Mouse (Mus musculus) intestine, embryonic 14.5 days (tissue): ENCODE measurements at regions not wholly inside any gene's neighbourhood (a gene's known extent, or its start where the extent isn't known, plus 50 kb on each side); places are given as distances from the start of the nearest gene placed in this dataset.

ENCODE experiments used
- ATAC-seq: fragments of 200-750 bp; cut with Nextera tagmentation; replicated peaks from 2 replicates; pipeline ENCODE4 v1.8.0; 2017; ENCODE audit warnings: low read depth, moderate number of reproducible peaks, moderate TSS enrichment, moderate library complexity; ENCODE audit not compliant: low FRiP score, low TSS enrichment
- DNase-seq: peaks from one replicate; pipeline ENCODE4 v3.0.0-alpha.2; 2018; ENCODE audit warnings: low spot score
- H3K27ac ChIP-seq: fragments of 300-500 bp; sonication (generic); 2 replicates; pipeline ENCODE4 v1.5.1; 2014; ENCODE audit warnings: low read depth, mild to moderate bottlenecking, control low read depth
- H3K27me3 ChIP-seq: fragments of 300-500 bp; sonication (generic); replicated peaks from 2 replicates; pipeline ENCODE4 v1.6.1; 2014; ENCODE audit warnings: low read length, control low read depth; ENCODE audit not compliant: control insufficient read depth, insufficient read depth
- H3K36me3 ChIP-seq: fragments of 300-500 bp; sonication (generic); 2 replicates; pipeline ENCODE4 v1.6.1; 2014; ENCODE audit warnings: low read length, control low read depth; ENCODE audit not compliant: control insufficient read depth, insufficient read depth
- H3K4me1 ChIP-seq: fragments of 300-500 bp; sonication (generic); replicated peaks from 2 replicates; pipeline ENCODE4 v1.6.1; 2014; ENCODE audit warnings: low read length, control low read depth, mixed read lengths; ENCODE audit not compliant: control insufficient read depth, insufficient read depth
- H3K4me2 ChIP-seq: fragments of 300-500 bp; sonication (generic); 2 replicates; pipeline ENCODE4 v1.6.1; 2014; ENCODE audit warnings: low read length
- H3K4me3 ChIP-seq: fragments of 300-500 bp; sonication (generic); 2 replicates; pipeline ENCODE4 v1.5.1; 2014; ENCODE audit warnings: low read depth, low read length, control low read depth, mixed read lengths
- H3K9ac ChIP-seq: fragments of 300-500 bp; sonication (generic); 2 replicates; pipeline ENCODE4 v1.6.1; 2014; ENCODE audit warnings: mild to moderate bottlenecking, low read length
- H3K9me3 ChIP-seq: fragments of 300-500 bp; sonication (generic); 2 replicates; pipeline ENCODE4 v1.6.1; 2016; ENCODE audit warnings: low read length, control low read depth; ENCODE audit not compliant: control insufficient read depth
- WGBS: fragments of 180-500 bp; shearing (Covaris S2); extraction: QIAGEN DNeasy Blood & Tissue Kit; methylation state at CpG from one replicate; pipeline ENCODE4 v1.1.7; 2014; 5-methylcytosine and 5-hydroxymethylcytosine counted together

GRCm38 (mm10) chr2:146685854-146686507 lies 169.7 kb upstream of the Kiz start:
- ATAC-seq (no peak), DNase-seq (no peak)
- Histone ChIP-seq H3K27ac (no peak overlapping the region), H3K4me1 (no peaks in the 10 kb centered on the region), H3K9me3 (no peaks in the 10 kb centered on the region), H3K36me3 (no peaks in the 10 kb centered on the region), H3K4me2 (no peak overlapping the region), H3K4me3 (no peak overlapping the region), H3K27me3 (no peaks in the 10 kb centered on the region), H3K9ac (no peak overlapping the region)
- WGBS, result 79% methylated on average over 5 of the region's 5 CpGs

- Histone ChIP-seq H3K27ac (no peak overlapping the region), H3K4me2 (no peak overlapping the region), H3K9me3 (no peaks in the 10 kb centered on the region), H3K9ac (no peak overlapping the region), H3K27me3 (no peaks in the 10 kb centered on the region), H3K4me3 (no peak overlapping the region), H3K4me1 (no peaks in the 10 kb centered on the region), H3K36me3 (no peaks in the 10 kb centered on the region)
- ATAC-seq (no peak), DNase-seq (no peak)
- WGBS, result 69% methylated on average over 7 of the region's 7 CpGs
Measured at GRCm38 (mm10) chr2:146688544-146688943, 167.1 kb upstream of the Kiz start.

DNA sequence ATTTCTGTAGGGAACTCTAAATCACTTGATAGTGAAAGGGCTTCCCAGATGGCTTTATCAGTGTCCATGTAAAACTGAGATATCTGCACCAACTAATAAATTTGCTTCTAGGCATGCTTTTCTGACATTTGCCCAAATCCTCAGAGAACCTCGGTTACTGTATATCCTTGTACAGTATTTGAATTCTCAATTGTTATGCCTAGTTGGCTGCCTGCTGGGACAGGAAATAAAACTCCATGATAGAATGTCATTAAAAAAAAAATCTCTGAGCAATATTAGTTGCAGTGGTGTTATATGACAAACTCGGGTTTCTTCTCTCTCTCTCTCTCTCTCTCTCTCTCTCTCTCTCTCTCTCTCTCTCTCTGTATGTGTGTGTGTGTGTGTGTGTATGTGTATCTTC lies 162.2 kb upstream of the Kiz start:
- DNase-seq (no peak), ATAC-seq (no peak)
- H3K27ac ChIP-seq, result no peak overlapping the region
- no peak overlapping the region for H3K9ac ChIP-seq
- WGBS, result 40% methylated on average over 2 of the region's 2 CpGs
- no peaks in the 10 kb centered on the region for H3K9me3 ChIP-seq
- no peaks in the 10 kb centered on the region for H3K27me3 ChIP-seq
- no peaks in the 10 kb centered on the region for H3K4me1 ChIP-seq
- H3K4me3 ChIP-seq, result no peak overlapping the region
- no peaks in the 10 kb centered on the region for H3K36me3 ChIP-seq
- H3K4me2 ChIP-seq, result no peak overlapping the region

DNA sequence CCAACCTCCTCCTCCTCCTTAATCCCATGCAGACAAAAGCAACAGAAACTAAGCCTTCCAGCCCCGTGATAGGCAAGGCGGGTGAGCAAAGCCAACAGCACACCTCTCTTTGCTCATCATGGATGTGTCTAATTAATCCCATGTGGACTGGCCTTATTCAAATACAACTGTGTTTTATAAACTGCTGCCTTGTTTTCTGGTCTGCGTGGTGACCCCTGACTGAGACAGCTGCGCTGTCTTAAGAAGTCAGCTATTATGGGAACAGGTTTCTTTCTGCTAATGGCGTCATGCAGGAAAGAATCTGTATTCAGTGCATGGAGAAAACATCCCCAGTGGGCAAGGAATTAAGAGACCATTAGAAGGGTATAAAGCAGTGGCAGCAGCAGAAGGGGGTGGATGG lies 161.6 kb upstream of the Kiz start:
- Histone ChIP-seq H3K27ac (no peak overlapping the region), H3K4me3 (no peak overlapping the region), H3K27me3 (no peaks in the 10 kb centered on the region), H3K9ac (no peak overlapping the region), H3K9me3 (no peaks in the 10 kb centered on the region), H3K4me2 (no peak overlapping the region), H3K4me1 (no peaks in the 10 kb centered on the region), H3K36me3 (no peaks in the 10 kb centered on the region)
- 56% methylated on average over 5 of the region's 5 CpGs for WGBS
- ATAC-seq (no peak), DNase-seq (peak; percentile 21)

DNA sequence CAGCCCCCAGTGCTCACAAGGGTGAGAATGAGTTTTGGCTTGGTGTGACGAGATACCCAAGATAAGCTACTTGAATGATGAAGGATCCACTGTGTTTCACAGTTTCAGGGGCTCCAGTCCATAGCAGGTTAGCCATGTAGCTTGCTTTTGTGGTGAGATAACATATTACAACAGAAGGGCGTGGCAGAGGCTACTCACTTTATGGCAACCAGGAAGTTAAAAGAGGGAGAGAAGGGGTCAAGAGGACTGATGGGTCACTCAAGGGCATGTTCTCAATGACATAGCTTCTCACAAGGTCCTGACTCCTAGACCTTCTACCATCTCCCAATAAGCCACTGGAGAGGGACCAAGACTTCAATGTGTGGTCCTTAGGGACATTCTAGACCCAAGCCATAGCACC lies 159.4 kb upstream of the Kiz start:
- Histone ChIP-seq H3K9ac (no peak overlapping the region), H3K4me1 (no peaks in the 10 kb centered on the region), H3K9me3 (no peaks in the 10 kb centered on the region), H3K4me2 (no peak overlapping the region), H3K4me3 (no peak overlapping the region), H3K27me3 (no peaks in the 10 kb centered on the region), H3K36me3 (no peaks in the 10 kb centered on the region), H3K27ac (no peak overlapping the region)
- 82% methylated on average over 2 of the region's 2 CpGs for WGBS
- DNase-seq (no peak), ATAC-seq (no peak)

GRCm38 (mm10) chr2:146696727-146697126 lies 158.9 kb upstream of the Kiz start:
- Histone ChIP-seq H3K4me3 (no peak overlapping the region), H3K9me3 (no peaks in the 10 kb centered on the region), H3K4me2 (no peak overlapping the region), H3K36me3 (no peaks in the 10 kb centered on the region), H3K9ac (no peak overlapping the region), H3K27me3 (no peaks in the 10 kb centered on the region), H3K27ac (no peak overlapping the region), H3K4me1 (no peaks in the 10 kb centered on the region)
- 69% methylated on average over 4 of the region's 4 CpGs for WGBS
- no peak for ATAC-seq
- no peak for DNase-seq

DNA sequence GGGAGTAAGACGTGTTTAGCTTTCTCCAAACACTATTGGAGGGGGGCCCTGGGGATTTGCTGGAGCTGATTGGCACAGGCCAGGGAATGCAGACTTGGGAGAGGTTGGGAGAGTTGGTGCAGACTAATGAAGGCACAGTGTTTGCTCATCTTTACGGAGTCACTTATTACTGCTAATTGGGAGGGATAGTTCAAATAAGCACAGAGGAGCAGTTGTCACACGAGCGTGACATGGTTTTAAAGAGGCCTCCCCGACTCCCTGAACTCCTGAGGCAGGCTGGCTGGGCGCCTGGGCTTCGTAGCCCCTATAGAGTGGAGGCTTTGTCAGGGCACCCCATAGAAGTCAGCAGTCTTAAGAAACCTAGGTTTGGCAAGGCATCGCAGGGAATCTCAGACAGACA lies 145.0 kb upstream of the Kiz start:
- DNase-seq (no peak), ATAC-seq (no peak)
- 0 out of 2 replicates have a peak, but pooled peaks cover 3% of the 10 kb centered on the region for H3K9me3 ChIP-seq
- H3K4me1 ChIP-seq, result no peaks in the 10 kb centered on the region
- H3K4me3 ChIP-seq, result no peak overlapping the region
- no peak overlapping the region for H3K27ac ChIP-seq
- H3K9ac ChIP-seq, result no peak overlapping the region
- no peaks in the 10 kb centered on the region for H3K27me3 ChIP-seq
- H3K4me2 ChIP-seq, result no peak overlapping the region
- WGBS, result 51% methylated on average over 8 of the region's 8 CpGs
- H3K36me3 ChIP-seq, result no peaks in the 10 kb centered on the region

- DNase-seq (no peak), ATAC-seq (no peak)
- WGBS, result 49% methylated on average over 10 of the region's 10 CpGs
- H3K9ac ChIP-seq, result no peak overlapping the region
- no peak overlapping the region for H3K4me3 ChIP-seq
- H3K27ac ChIP-seq, result no peak overlapping the region
- H3K9me3 ChIP-seq, result no peaks in the 10 kb centered on the region
- H3K4me1 ChIP-seq, result no peaks in the 10 kb centered on the region
- no peaks in the 10 kb centered on the region for H3K27me3 ChIP-seq
- H3K36me3 ChIP-seq, result no peaks in the 10 kb centered on the region
- no peak overlapping the region for H3K4me2 ChIP-seq
Measured at GRCm38 (mm10) chr2:146721184-146721715, 134.4 kb upstream of the Kiz start.

- ATAC-seq, result no peak
- no peaks in the 10 kb centered on the region for H3K4me1 ChIP-seq
- no peaks in the 10 kb centered on the region for H3K27me3 ChIP-seq
- H3K9ac ChIP-seq, result no peak overlapping the region
- DNase-seq, result no peak
- no peak overlapping the region for H3K27ac ChIP-seq
- no peaks in the 10 kb centered on the region for H3K9me3 ChIP-seq
- H3K4me3 ChIP-seq, result no peak overlapping the region
- H3K4me2 ChIP-seq, result no peak overlapping the region
- H3K36me3 ChIP-seq, result no peaks in the 10 kb centered on the region
- 59% methylated on average over 8 of the region's 8 CpGs for WGBS
Measured at GRCm38 (mm10) chr2:146722351-146723025, 133.2 kb upstream of the Kiz start.
